Mouse (Mus musculus) spleen, adult 2 months (tissue): Measurements from ENCODE around the gene Flii.

Experiments
- CTCF ChIP-seq: fragments of 200-500 bp; IDR thresholded peaks from 2 replicates; pipeline ENCODE4 v1.5.1; 2011; ENCODE audit warnings: mild to moderate bottlenecking, inconsistent platforms; ENCODE audit not compliant: insufficient read depth, insufficient read length, insufficient replicate concordance; ENCODE audit errors: extremely low read depth
- POLR2A ChIP-seq: fragments of 200-500 bp; IDR thresholded peaks from 2 replicates; pipeline ENCODE4 v1.6.1; 2011; ENCODE audit warnings: low read depth, low read length, inconsistent platforms

- no peak for TF ChIP-seq CTCF
- no peak for TF ChIP-seq POLR2A
Measured at GRCm38 (mm10) chr11:60761681-60762080, 34.6 kb upstream of the Flii start.
